Mouse (Mus musculus): ENCODE results near the gene Il12rb1. TPM values are rescaled to one million over a fixed set of nuclear protein-coding genes. Genes with fewer than 3 reads are reported as not detected.
A peak's percentile ranks its signal among the peaks of the same experiment; 100 is the strongest.

Il12rb1 gene
- polyA plus RNA-seq, 1 experiment from 2014 or later = 0.35 TPM

DNA sequence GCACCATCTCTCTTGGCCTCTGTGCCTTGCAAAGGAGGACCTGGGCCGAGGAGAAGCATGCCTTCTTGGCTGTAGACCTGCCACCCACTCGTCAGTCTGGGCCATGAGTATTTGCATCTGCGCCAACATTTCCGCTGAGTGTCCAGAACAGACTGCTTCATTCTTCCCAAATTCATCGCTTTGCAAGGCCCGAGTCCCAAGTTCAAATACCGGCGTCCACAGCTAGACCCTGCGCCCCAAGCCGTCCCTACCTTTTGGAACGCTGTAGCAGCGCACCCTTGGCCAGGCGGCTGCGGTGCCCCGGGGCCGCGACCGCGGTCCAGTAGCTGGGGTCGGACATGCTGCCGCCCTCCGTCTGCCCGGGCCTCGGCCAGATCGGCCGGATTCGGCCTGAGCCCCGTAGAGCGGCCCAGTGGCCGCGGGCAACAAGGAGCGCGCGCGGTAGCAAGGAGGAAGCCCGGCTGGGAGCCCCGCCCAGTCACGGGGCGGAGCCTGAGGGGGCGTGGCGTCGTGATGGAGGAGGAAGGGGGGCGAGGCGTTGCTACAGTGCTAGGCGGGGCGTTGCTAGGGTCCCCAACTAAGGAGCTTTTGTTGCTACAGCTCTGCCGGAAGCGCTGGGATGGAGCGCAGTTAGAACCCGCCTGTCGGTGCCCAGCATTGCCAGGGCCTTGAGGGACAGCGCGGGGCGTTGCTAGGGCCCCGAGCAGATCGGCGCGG, 16.1 kb upstream of the Il12rb1 start:
- Histone ChIP-seq H3K4me3 (ENCODE audit: low read depth, low read length) (peak overlapping the region; percentile 72), H3K9me3 (ENCODE audit: control insufficient read depth, low read length) (no peaks in the 10 kb centered on the region), H3K27ac (ENCODE audit: low read depth) (peak overlapping the region; percentile 77), H3K9ac (ENCODE audit: low read length) (peak overlapping the region; percentile 80), H3K4me1 (replicated peaks; ENCODE audit: control insufficient read depth, insufficient read depth, low read length) (peaks cover 20% of the 10 kb centered on the region), H3K4me2 (ENCODE audit: low read length) (peak overlapping the region; percentile 82), H3K36me3 (ENCODE audit: control insufficient read depth, insufficient read depth, low read length) (peaks cover 5% of the 10 kb centered on the region), H3K27me3 (replicated peaks; ENCODE audit: control insufficient read depth, insufficient read depth, low read length) (no peaks in the 10 kb centered on the region)
- WGBS = 4% methylated on average over 58 of the region's 58 CpGs
- DNase-seq (ENCODE audit: low spot score) (peak; percentile 99), ATAC-seq (replicated peaks; ENCODE audit: low FRiP score, low TSS enrichment, low read depth) (peak; percentile 76)

DNA sequence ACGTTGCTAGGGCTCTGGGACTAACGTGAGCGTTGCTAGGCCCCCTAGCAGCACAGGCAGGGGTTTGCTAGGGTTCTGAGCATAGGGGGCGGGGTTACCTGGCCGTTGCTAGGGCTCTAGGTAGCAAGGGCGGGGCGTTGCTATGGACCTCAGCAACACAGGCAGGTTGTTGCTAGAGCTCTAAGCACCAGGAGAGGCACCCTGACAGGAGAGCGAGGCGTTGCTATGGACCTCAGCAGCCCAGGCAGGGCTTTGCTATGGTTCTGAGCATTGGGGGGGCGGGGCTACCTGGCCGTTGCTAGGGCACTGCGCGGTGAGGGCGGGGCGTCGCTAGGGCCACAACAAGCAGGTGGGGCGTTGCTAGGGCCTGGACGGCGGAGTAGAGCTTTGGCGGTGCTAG, 15.5 kb upstream of the Il12rb1 start:
- Histone ChIP-seq H3K36me3 (ENCODE audit: control insufficient read depth, insufficient read depth, low read length) (no peaks in the 10 kb centered on the region), H3K4me2 (ENCODE audit: low read length) (peak overlapping the region; percentile 82), H3K27me3 (replicated peaks; ENCODE audit: control insufficient read depth, insufficient read depth, low read length) (no peaks in the 10 kb centered on the region; the same call in 1 of the 2 replicates), H3K9me3 (ENCODE audit: control insufficient read depth, low read length) (no peaks in the 10 kb centered on the region), H3K27ac (ENCODE audit: low read depth) (peak overlapping the region; percentile 77), H3K9ac (ENCODE audit: low read length) (peak overlapping the region; percentile 80), H3K4me3 (ENCODE audit: low read depth, low read length) (peak overlapping the region; percentile 72), H3K4me1 (replicated peaks; ENCODE audit: control insufficient read depth, insufficient read depth, low read length) (peaks cover 20% of the 10 kb centered on the region)
- DNase-seq (ENCODE audit: low spot score) = peak; percentile 93
- WGBS = under 1% methylated on average over 20 of the region's 20 CpGs
- peak; percentile 49 for ATAC-seq (replicated peaks; ENCODE audit: low FRiP score, low TSS enrichment, low read depth)

DNA sequence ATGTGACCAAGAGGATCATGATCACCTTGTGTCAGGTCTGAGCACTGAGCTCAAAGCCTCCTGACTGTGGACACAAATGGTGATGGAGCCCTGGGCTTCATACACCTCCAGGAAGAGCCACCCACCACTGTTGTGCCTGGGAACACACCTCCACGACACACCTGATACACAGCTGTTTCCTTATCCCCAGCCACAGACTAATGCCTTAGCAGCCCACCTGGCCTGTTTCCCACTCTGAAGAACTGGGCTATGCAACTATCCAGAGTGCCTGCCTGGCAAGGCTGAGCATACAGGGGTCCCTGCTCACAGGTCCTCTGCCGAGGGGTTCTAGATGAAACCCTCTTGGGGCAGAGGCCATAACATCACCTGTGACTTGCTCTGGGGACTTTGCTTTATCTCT, 14.0 kb upstream of the Il12rb1 start:
- no peak for ATAC-seq (replicated peaks; ENCODE audit: low FRiP score, low TSS enrichment, low read depth)
- 77% methylated on average over 2 of the region's 2 CpGs for WGBS

GRCm38 (mm10) chr8:70795370-70795769, 12.9 kb upstream of the Il12rb1 start:
- Histone ChIP-seq H3K9ac (ENCODE audit: low read length) (no peak overlapping the region), H3K4me3 (ENCODE audit: low read depth, low read length) (no peak overlapping the region), H3K27ac (ENCODE audit: low read depth) (no peak overlapping the region), H3K4me1 (replicated peaks; ENCODE audit: control insufficient read depth, insufficient read depth, low read length) (peaks cover 20% of the 10 kb centered on the region), H3K4me2 (ENCODE audit: low read length) (no peak overlapping the region), H3K9me3 (ENCODE audit: control insufficient read depth, low read length) (no peaks in the 10 kb centered on the region), H3K27me3 (replicated peaks; ENCODE audit: control insufficient read depth, insufficient read depth, low read length) (peaks cover 27% of the 10 kb centered on the region), H3K36me3 (ENCODE audit: control insufficient read depth, insufficient read depth, low read length) (no peaks in the 10 kb centered on the region)
- no peak for ATAC-seq (replicated peaks; ENCODE audit: low FRiP score, low TSS enrichment, low read depth)
- 81% methylated on average over 2 of the region's 2 CpGs for WGBS
- DNase-seq (ENCODE audit: low spot score) = no peak

More for the DNA sequence above, 14.0 kb upstream of the Il12rb1 start:
- Histone ChIP-seq H3K27me3 (replicated peaks; ENCODE audit: control insufficient read depth, insufficient read depth, low read length) (peaks cover 15% of the 10 kb centered on the region), H3K4me2 (ENCODE audit: low read length) (no peak overlapping the region), H3K9me3 (ENCODE audit: control insufficient read depth, low read length) (no peaks in the 10 kb centered on the region), H3K4me1 (replicated peaks; ENCODE audit: control insufficient read depth, insufficient read depth, low read length) (peaks cover 20% of the 10 kb centered on the region), H3K9ac (ENCODE audit: low read length) (no peak overlapping the region), H3K36me3 (ENCODE audit: control insufficient read depth, insufficient read depth, low read length) (no peaks in the 10 kb centered on the region), H3K4me3 (ENCODE audit: low read depth, low read length) (no peak overlapping the region), H3K27ac (ENCODE audit: low read depth) (no peak overlapping the region)
- no peak for DNase-seq (ENCODE audit: low spot score)

- Histone ChIP-seq H3K9me3 (ENCODE audit: control insufficient read depth, low read length) (no peaks in the 10 kb centered on the region), H3K9ac (ENCODE audit: low read length) (peak overlapping the region; percentile 53), H3K4me1 (replicated peaks; ENCODE audit: control insufficient read depth, insufficient read depth, low read length) (peaks cover 11% of the 10 kb centered on the region), H3K36me3 (ENCODE audit: control insufficient read depth, insufficient read depth, low read length) (no peaks in the 10 kb centered on the region), H3K4me2 (ENCODE audit: low read length) (peak overlapping the region; percentile 90), H3K27me3 (replicated peaks; ENCODE audit: control insufficient read depth, insufficient read depth, low read length) (peaks cover 32% of the 10 kb centered on the region), H3K27ac (ENCODE audit: low read depth) (no peak overlapping the region), H3K4me3 (ENCODE audit: low read depth, low read length) (peak overlapping the region; percentile 46)
- DNase-seq (ENCODE audit: low spot score) = no peak
- 3% methylated on average over 52 of the region's 54 CpGs for WGBS
- peak; percentile 1; the same call in 1 of the 2 replicates for ATAC-seq (replicated peaks; ENCODE audit: low FRiP score, low TSS enrichment, low read depth)
Observed at GRCm38 (mm10) chr8:70796403-70797080, 11.7 kb upstream of the Il12rb1 start.

GRCm38 (mm10) chr8:70797081-70798070, 10.9 kb upstream of the Il12rb1 start:
- peak overlapping the region; percentile 90 for H3K4me2 ChIP-seq (ENCODE audit: low read length)
- H3K27ac ChIP-seq (ENCODE audit: low read depth) = peak overlapping the region; percentile 40; the same call in 1 of the 2 replicates
- H3K9ac ChIP-seq (ENCODE audit: low read length) = peak overlapping the region; percentile 53
- H3K4me3 ChIP-seq (ENCODE audit: low read depth, low read length) = peak overlapping the region; percentile 46
- DNase-seq (ENCODE audit: low spot score) = peak; percentile 96
- peak; percentile 87 for ATAC-seq (replicated peaks; ENCODE audit: low FRiP score, low TSS enrichment, low read depth)
- H3K9me3 ChIP-seq (ENCODE audit: control insufficient read depth, low read length) = no peaks in the 10 kb centered on the region
- no peaks in the 10 kb centered on the region for H3K36me3 ChIP-seq (ENCODE audit: control insufficient read depth, insufficient read depth, low read length)
- peaks cover 7% of the 10 kb centered on the region; the same call in 1 of the 2 replicates for H3K4me1 ChIP-seq (replicated peaks; ENCODE audit: control insufficient read depth, insufficient read depth, low read length)
- under 1% methylated on average over 57 of the region's 57 CpGs for WGBS
- H3K27me3 ChIP-seq (replicated peaks; ENCODE audit: control insufficient read depth, insufficient read depth, low read length) = peaks cover 34% of the 10 kb centered on the region

- H3K27me3 ChIP-seq (replicated peaks; ENCODE audit: control insufficient read depth, insufficient read depth, low read length) = peaks cover 41% of the 10 kb centered on the region
- peaks cover under 1% of the 10 kb centered on the region; the same call in 1 of the 2 replicates for H3K4me1 ChIP-seq (replicated peaks; ENCODE audit: control insufficient read depth, insufficient read depth, low read length)
- no peaks in the 10 kb centered on the region for H3K36me3 ChIP-seq (ENCODE audit: control insufficient read depth, insufficient read depth, low read length)
- peak overlapping the region; percentile 90 for H3K4me2 ChIP-seq (ENCODE audit: low read length)
- 11% methylated on average over 15 of the region's 15 CpGs for WGBS
- DNase-seq (ENCODE audit: low spot score) (no peak), ATAC-seq (replicated peaks; ENCODE audit: low FRiP score, low TSS enrichment, low read depth) (no peak)
- H3K9ac ChIP-seq (ENCODE audit: low read length) = no peak overlapping the region
- peak overlapping the region; percentile 46; the same call in 1 of the 2 replicates for H3K4me3 ChIP-seq (ENCODE audit: low read depth, low read length)
- no peaks in the 10 kb centered on the region for H3K9me3 ChIP-seq (ENCODE audit: control insufficient read depth, low read length)
- H3K27ac ChIP-seq (ENCODE audit: low read depth) = no peak overlapping the region
Observed at GRCm38 (mm10) chr8:70798281-70798680, 10.0 kb upstream of the Il12rb1 start.

DNA sequence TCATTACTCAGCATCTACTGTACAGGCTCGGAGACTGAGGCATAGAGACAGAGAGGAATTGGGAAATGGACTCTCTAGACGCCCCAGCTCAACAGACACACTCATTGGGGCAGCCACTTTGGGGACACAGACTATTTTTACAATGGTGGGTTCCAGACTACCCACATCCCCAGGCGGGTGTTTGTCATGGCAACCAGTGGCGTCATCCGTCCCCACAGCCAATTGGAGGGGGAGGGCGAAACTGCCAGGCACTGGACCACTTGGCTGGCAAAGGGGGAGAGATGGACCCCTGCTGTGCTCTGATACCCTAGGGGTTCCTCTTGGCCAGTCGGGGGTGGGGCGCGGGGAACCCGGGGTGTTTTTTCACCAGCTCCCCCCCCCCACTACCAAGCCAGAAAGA, 7.6 kb upstream of the Il12rb1 start:
- WGBS = 50% methylated on average over 10 of the region's 10 CpGs
- no peaks in the 10 kb centered on the region for H3K36me3 ChIP-seq (ENCODE audit: control insufficient read depth, insufficient read depth, low read length)
- no peak overlapping the region for H3K4me2 ChIP-seq (ENCODE audit: low read length)
- H3K9me3 ChIP-seq (ENCODE audit: control insufficient read depth, low read length) = no peaks in the 10 kb centered on the region
- H3K27me3 ChIP-seq (replicated peaks; ENCODE audit: control insufficient read depth, insufficient read depth, low read length) = peaks cover 50% of the 10 kb centered on the region
- no peak for ATAC-seq (replicated peaks; ENCODE audit: low FRiP score, low TSS enrichment, low read depth)
- no peak overlapping the region for H3K9ac ChIP-seq (ENCODE audit: low read length)
- H3K4me3 ChIP-seq (ENCODE audit: low read depth, low read length) = no peak overlapping the region
- no peak for DNase-seq (ENCODE audit: low spot score)
- H3K27ac ChIP-seq (ENCODE audit: low read depth) = no peak overlapping the region
- H3K4me1 ChIP-seq (replicated peaks; ENCODE audit: control insufficient read depth, insufficient read depth, low read length) = peaks cover 8% of the 10 kb centered on the region; the same call in 1 of the 2 replicates

Measured in intestine, embryonic 14.5 days (tissue).